Mouse (Mus musculus): ENCODE results near the gene Gps2.

- TF ChIP-seq RAD21 (IDR thresholded peaks at IDR 0.05; ENCODE audit: low read depth, low read length) (no peak), POLR2A (IDR thresholded peaks at IDR 0.05; ENCODE audit: control insufficient read depth in 1 of 2, insufficient read depth in 1 of 2, low read depth in 1 of 2, low read length in 2 of 2, poor library complexity in 1 of 2) (no peak), NRF1 (IDR thresholded peaks at IDR 0.05; ENCODE audit: insufficient read depth, low read depth, low read length, poor library complexity, severe bottlenecking) (no peak), GATA1 (IDR thresholded peaks at IDR 0.05; ENCODE audit: low read depth, low read length) (no peak), TAL1 (IDR thresholded peaks at IDR 0.05; ENCODE audit: low read length) (no peak), ELF1 (IDR thresholded peaks at IDR 0.05; ENCODE audit: low read depth, low read length) (no peak)
These were observed 31.7 kb upstream of the Gps2 start for GRCm38 (mm10) chr11:69881787-69882670.

Measured in MEL (cell line).